Mouse (Mus musculus): ENCODE results near the gene Krt20.

- TF ChIP-seq CTCF (IDR thresholded peaks at IDR 0.05; ENCODE audit: insufficient read depth, low read length) (no peak), POLR2A (IDR thresholded peaks at IDR 0.05; ENCODE audit: borderline replicate concordance, extremely low read depth, low read depth, low read length) (no peak)
Observed at GRCm38 (mm10) chr11:99398832-99399231, 39.1 kb downstream of the Krt20 start.
